Comparison of ENCODE assay signal across 20 mouse cellular contexts in the genomic region with DNA sequence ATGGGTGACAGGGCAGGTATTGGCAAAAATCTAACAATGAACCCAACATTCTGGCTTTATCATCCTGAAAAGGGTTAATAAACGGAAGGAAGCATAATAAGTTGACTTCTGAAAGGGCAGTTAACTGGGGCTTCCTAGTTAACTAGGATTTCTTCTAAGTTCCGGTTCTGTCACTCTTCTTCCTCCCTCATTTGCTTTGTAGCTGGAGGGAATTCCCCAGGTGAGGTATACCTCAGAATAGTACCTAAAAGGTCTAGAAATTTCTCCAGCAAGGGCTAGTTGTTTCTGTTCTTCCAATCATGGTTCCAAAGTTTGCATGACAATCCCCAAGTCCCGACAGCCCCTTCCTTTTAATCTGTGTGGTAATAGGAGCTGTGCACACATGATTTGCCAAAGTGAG.
DNase-seq lines count a peak whose midpoint lies in the region; ATAC-seq and TF ChIP-seq lines count a peak whose summit lies in the region.
"Had no signal": no experiment of that assay in that cellular context is flagged by ENCODE, and none has a peak within 500 bp of the region (broad histone marks: within the 10 kb centered on the region; RNA-seq: fewer than 3 reads in every experiment).

No protein-coding gene starts in this region.

- H3K4me1 ChIP-seq in kidney, embryonic 14.5 days (ENCODE audit: control insufficient read depth, insufficient read depth, low read length), result no peaks in the 10 kb centered on the region

- ATAC-seq in kidney, embryonic 14.5 days (ENCODE audit: low FRiP score, low TSS enrichment), result no peak
- ATAC-seq: forebrain, embryonic 15.5 days; hindbrain, embryonic 16.5 days had no signal

- H3K36me3 ChIP-seq in kidney, embryonic 14.5 days (ENCODE audit: control insufficient read depth, insufficient read depth, low read length), result no peaks in the 10 kb centered on the region
- H3K36me3 ChIP-seq: embryonic facial prominence, embryonic 12.5 days; forebrain, embryonic 15.5 days; heart, embryonic 10.5 days; hindbrain, embryonic 12.5 days had no signal

- intact Hi-C loops in gastrocnemius, adult 2 months (cut with DNase I), result loop anchor here (10.0 kb wide), 1 partner anchor 47 kb away; no protein-coding TSS in a partner anchor

- H3K4me3 ChIP-seq in gastrocnemius, adult 2 months, result no peak overlapping the region
- no peak overlapping the region for H3K4me3 ChIP-seq in kidney, embryonic 14.5 days (ENCODE audit: low read length)
- H3K4me3 ChIP-seq: embryonic facial prominence, embryonic 12.5 days; forebrain, embryonic 15.5 days; heart, embryonic 10.5 days; hindbrain, embryonic 12.5 days had no signal

- no peak overlapping the region for H3K4me2 ChIP-seq in kidney, embryonic 14.5 days (replicated peaks; ENCODE audit: low read depth, low read length)
- H3K4me2 ChIP-seq: embryonic facial prominence, embryonic 12.5 days; forebrain, embryonic 15.5 days; hindbrain, embryonic 12.5 days had no signal

- no peaks in the 10 kb centered on the region for H3K9me3 ChIP-seq in kidney, embryonic 14.5 days (ENCODE audit: control insufficient read depth, low read length)
- H3K9me3 ChIP-seq: embryonic facial prominence, embryonic 12.5 days; forebrain, embryonic 15.5 days; heart, embryonic 10.5 days; hindbrain, embryonic 12.5 days had no signal

- peak; percentile 17 to 42 for DNase-seq in spleen, postnatal 36 days (ENCODE audit: low spot score in 2 of 2)
- DNase-seq in spleen, adult 12 weeks (ENCODE audit: low spot score), result no peak
- DNase-seq in CD4-positive, CD25-positive, alpha-beta regulatory T cell, adult 2 months (ENCODE audit: low read depth, low spot score), result peak; percentile 58
- peak; percentile 61 for DNase-seq in induced T-regulatory cell, adult 2 months (ENCODE audit: low read depth)
- no peak for DNase-seq in gastrocnemius, adult 2 months
- no peak for DNase-seq in kidney, adult 11 months
- DNase-seq: adrenal gland, adult 8-10 months; adrenal gland, postnatal 36 days; cerebellum, adult 2 months; cerebellum, postnatal 14 days; gastrocnemius, postnatal 10 days; heart, adult 18-20 months; heart, postnatal 10 days; heart, postnatal 4 days had no signal

- no peaks in the 10 kb centered on the region for H3K27me3 ChIP-seq in kidney, embryonic 14.5 days (ENCODE audit: control insufficient read depth, insufficient read depth, low read length)
- H3K27me3 ChIP-seq: embryonic facial prominence, embryonic 12.5 days; forebrain, embryonic 15.5 days; hindbrain, embryonic 12.5 days had no signal

- H3K9ac ChIP-seq in kidney, embryonic 14.5 days (ENCODE audit: low read depth, low read length), result no peak overlapping the region
- H3K9ac ChIP-seq: embryonic facial prominence, embryonic 12.5 days; forebrain, embryonic 15.5 days; hindbrain, embryonic 12.5 days had no signal

- TF ChIP-seq CTCF in gastrocnemius, adult 2 months (IDR thresholded peaks at IDR 0.05), result no peak

- no peak overlapping the region for H3K27ac ChIP-seq in gastrocnemius, adult 2 months
- H3K27ac ChIP-seq in kidney, embryonic 14.5 days (ENCODE audit: low read depth, low read length), result no peak overlapping the region
- H3K27ac ChIP-seq: embryonic facial prominence, embryonic 12.5 days; forebrain, embryonic 15.5 days; heart, embryonic 10.5 days; hindbrain, embryonic 12.5 days had no signal

- 86% methylated on average over 3 of the region's 3 CpGs for WGBS in kidney, embryonic 14.5 days

Comparison
In these comparisons a context has a peak if more than half of its experiments do, and no peak if none do; other contexts are left out.
1. DNase-seq: peak in spleen, postnatal 36 days (2 of 2), CD4-positive, CD25-positive, alpha-beta regulatory T cell, adult 2 months (single experiment) and induced T-regulatory cell, adult 2 months (single experiment); none in spleen, adult 12 weeks (single experiment), gastrocnemius, adult 2 months (single experiment) and kidney, adult 11 months (single experiment).